Mouse (Mus musculus): ENCODE measurements around the gene Eya4.

The Eya4 gene

DNA sequence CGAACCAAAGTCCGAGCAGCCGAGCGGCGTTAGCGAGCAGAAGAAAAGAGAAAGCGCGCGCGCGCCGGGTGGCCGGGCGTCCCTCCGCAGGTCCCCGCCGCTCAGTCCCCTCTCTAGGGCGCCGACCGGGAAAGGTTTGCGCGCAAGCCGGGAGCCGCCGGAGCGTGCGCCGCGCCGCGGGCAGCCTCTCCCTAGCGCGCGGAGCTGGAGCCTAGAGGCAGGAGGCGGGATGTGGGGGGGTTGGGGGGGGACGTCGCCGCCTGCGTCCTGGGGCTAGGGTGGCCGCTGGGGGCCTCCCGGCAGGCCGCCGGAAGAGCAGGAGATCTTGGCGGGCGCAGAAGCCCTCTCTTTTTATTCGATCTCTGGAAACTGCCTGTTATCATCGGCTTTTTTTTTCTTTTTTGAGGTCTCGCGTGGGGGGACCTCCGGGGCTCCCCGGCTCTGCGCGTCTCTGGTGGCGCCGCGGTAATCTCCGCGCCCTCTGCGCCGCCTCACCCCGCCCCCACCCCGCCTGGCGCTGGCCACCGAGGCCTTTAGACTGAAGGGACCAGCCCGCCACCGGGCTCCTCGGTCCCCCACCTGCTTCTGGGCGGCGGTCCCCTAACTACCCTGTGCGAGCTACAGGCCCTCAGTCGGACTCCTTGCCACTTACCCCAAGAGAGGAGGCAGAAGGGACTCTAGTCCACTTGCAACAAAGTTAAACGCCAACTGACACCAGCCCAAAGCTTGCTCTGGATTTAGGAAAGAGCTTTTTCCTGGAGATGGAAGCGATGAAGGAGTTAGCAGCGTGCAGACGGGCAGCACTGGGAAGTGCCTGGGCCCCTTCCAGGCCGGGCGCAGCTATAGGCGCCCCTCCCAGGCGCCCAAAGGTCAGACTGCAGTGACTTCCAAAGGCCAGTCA, at the start of gene Eya4:
Gene Eya4, minus strand, starts transcription at position 776 of the 901 bp plus-strand sequence.
- DNase-seq (ENCODE audit: low read depth): no peak

DNA sequence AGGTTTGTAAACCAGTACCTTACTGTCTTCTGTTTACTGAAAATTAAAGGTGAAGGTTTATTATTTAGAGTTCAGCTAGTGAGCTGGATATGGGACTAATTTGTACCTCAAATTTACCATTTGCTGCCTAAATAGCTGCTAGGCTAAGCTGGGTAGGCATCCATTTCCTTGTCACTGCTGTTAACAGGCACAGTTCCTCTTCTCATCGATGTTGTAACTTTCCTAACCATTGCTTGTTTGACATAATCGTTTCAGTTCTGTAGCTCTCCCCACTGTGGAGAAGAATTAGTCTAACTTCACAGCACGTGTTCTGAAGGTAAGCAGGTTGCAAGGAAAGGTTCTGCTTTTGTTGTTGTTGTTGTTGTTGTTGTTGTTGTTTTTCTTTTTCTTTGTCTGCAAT, 44.8 kb upstream of the Eya4 start:
- DNase-seq (ENCODE audit: low read depth): peak; percentile 3

DNA sequence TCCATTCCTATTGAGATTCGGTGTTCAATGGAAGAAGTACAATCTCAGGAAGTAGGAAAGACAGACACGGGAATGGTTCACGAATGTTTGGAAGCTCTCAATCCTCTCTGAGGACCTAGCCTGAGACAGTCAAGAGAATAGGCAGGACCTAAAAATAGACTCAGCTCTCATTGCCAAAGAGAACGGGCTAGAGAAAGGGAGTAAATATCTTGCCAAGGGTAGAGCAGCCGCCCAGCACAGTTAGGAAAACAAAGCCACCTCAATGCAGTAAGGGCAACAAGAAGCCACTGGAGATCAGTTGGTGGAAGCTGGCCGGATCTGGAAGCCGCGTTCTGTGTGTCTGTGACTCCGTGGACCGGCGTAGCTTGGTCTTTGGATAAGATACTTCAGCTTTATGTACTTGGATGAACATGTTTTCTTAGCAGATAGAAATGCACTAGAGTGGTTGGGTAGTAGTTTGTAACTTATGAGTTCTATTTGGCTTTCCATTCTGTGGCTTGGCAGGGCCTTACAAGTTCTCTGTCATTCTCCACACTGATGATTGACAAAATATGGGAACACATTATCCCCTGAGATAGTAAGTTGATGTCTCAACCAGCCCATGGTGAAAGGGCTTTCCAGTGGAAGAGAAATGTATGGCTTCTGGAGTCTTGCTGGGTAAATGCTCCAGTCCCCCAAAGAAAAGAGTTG, 44.1 kb upstream of the Eya4 start:
- DNase-seq (ENCODE audit: low read depth): no peak

GRCm38 (mm10) chr10:23394152-23394551, 43.6 kb upstream of the Eya4 start:
- DNase-seq (ENCODE audit: low read depth): no peak

DNA sequence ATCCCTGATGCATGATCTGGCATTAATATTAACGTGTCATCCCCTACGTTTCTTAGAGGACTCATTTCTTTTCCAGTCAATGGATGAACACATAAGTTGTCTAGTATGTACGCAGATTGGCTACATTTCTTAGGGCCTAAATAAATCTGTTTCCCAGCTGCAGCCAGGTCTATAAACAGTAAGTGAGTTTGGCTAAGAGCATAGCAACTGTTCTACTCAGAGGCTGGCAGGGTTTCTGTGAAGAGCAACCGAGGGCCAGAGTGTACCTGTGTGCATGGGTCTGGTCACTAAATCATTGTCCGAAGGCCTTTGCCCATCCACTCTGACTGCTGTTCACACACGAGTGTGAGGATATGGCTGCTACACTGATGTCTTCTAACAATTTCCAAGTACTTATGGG, 13.3 kb upstream of the Eya4 start:
- DNase-seq (ENCODE audit: low read depth): no peak

DNA sequence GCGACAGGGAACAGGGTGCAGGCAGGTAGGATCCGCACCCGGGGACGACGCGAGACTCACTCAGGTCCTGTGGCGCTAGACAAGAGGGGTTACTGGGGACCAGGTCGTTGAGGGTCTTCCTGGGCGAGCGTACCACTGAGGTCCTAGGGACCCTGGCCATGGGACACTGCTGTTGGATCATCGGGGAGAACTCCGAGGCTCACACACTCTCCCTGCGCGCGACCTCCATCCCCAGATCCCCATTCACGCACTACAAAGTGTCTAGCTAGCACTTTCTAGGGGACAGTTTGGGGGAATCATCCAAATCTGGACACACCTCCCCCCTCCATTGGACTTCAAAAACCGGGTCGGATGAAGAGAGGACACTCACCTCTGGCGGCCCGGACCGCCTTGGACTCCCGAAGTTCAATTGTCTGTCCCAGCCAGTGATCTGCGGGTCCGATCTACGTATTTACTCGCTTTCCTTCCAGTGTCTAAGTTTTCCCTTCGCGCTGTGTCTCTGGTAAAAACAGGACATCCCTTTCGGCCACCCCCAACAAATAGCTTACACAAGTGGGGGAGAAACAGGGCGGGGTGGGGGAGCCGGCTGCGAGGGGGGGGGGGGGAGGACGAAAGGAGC, 1.1 kb downstream of the Eya4 start:
- DNase-seq (ENCODE audit: low read depth): no peak

DNA sequence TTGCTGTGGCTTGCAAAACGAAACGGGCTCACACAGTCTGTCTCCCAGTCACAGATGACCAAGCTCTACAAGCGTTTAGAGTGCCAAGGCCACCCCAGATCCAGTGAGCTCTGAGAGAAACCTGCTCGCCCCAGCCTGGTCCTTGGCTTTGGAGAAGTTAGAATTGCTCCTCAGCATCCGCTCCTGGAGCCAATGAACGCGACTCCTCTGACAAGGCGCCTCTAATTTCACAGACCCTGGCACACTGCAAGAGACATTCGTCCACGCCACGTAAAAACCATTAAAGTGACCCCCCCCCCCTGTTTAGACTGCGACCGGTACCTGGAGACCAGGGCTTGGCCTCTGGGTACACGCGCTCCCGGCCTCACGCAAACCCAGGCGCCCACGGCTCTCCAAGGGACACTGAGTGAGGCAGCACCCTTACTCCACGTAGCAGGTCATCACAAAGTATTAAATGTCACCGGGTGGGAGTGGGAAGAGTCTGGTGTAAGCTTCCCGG, 1.6 kb downstream of the Eya4 start:
- no peak for DNase-seq (ENCODE audit: low read depth)

- no peak for DNase-seq (ENCODE audit: low read depth)
Observed at GRCm38 (mm10) chr10:23348101-23348892, 2.3 kb downstream of the Eya4 start.

- peak; percentile 0 for DNase-seq (ENCODE audit: low read depth)
Observed at GRCm38 (mm10) chr10:23337250-23337649, 13.3 kb downstream of the Eya4 start.

DNA sequence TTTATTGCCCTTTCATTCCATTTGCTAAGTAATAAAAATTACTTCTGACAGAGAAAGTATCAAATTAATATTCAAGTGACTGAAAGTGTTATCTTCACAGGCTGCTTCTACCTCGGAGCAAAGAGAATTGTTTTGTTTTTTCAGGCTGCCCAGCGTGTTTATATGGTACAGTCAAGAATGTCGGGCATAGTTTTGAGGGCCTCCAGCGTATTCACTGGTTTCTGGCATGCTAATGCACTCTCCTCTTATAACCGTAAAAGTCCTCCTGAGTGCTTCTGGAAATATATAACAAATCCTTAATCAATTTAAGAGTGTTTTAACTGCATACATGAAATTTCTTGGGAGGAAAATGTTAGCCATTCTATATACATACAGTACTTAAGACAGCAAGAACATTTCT, 17.8 kb downstream of the Eya4 start:
- DNase-seq (ENCODE audit: low read depth): no peak

DNA sequence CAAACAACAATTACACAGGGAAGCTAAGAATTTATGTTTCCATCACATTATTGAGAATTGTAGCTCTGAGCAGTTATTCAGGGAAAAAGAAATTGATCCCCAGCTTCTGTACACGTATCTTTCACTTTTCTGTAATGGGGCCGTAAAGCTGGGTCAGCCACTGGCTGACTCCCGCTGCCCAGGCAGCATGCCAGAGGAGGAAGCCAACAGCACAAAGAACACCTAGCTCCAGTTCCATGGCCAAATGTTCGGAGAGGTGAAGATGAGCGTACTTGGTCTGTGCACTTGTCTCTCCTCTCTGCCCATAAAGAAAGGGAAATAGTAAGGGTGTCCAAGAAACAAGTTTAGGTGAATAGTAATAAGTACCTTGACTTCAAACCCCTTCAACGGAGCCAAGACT, 22.9 kb downstream of the Eya4 start:
- no peak for DNase-seq (ENCODE audit: low read depth)

- DNase-seq (ENCODE audit: low read depth): no peak
Observed at GRCm38 (mm10) chr10:23322275-23322674, 28.3 kb downstream of the Eya4 start.

GRCm38 (mm10) chr10:23295616-23296015, 55.0 kb downstream of the Eya4 start:
- DNase-seq (ENCODE audit: low read depth): no peak

DNA sequence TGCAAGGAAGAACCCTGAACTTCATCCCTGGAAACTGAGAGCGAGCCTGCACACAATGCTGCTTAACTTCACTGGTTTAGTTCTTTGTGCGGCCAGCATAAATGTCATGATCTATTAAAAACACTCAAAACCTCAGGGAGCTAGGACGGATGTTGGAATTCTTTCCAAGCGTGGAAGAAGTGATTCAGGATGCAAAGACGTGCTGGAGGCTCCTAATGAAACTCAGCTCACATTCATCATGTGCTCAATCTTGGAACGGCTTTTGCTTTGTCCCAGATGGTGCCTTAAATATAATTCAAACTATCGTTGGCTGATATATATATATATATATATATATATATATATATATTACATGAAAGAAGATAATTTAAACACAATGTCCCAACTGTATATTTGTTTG, 58.1 kb downstream of the Eya4 start:
- no peak for DNase-seq (ENCODE audit: low read depth)

DNA sequence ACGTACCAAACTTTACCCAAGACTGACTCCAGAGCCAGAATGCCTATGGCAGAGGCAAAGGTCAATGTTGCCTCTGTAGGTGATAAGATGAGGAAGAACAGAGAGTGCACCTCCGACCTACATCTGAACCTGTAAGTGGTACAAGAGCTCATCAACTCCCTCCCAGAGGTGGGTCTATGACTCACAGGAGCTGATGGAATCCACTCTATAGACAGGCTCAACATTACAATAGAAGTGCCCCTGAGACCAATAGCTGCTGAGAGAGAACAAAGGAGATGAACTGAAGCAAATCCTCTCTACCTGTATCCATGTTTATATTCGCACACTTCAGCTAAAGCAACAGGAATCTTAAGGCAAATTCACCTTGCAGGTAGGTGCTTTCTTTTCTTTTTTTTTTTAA, 73.2 kb downstream of the Eya4 start:
- no peak for DNase-seq (ENCODE audit: low read depth)

GRCm38 (mm10) chr10:23271050-23271621, 79.5 kb downstream of the Eya4 start:
- no peak for DNase-seq (ENCODE audit: low read depth)

GRCm38 (mm10) chr10:23270502-23270901, 80.1 kb downstream of the Eya4 start:
- DNase-seq (ENCODE audit: low read depth): no peak

GRCm38 (mm10) chr10:23252180-23252579, 98.4 kb downstream of the Eya4 start:
- no peak for DNase-seq (ENCODE audit: low read depth)

DNA sequence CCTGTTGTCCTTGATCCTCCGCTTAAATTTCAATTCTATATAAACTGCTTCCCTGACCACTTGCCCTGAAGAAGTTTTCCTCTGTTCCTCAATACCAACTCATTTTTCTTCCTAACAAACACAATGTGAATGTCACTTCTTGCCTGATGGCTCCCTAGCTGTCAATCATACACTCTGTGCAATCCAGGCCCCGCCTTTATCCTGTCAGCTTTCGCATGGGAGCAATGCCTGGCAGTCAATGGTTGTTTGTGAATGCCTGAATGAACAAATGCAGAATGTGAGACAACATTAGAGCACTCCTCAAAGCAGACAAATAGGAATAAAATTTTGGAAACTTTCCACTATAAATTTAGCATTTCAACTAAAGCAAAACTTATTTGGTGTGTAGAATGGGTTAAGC, 104.1 kb downstream of the Eya4 start:
- no peak for DNase-seq (ENCODE audit: low read depth)

DNA sequence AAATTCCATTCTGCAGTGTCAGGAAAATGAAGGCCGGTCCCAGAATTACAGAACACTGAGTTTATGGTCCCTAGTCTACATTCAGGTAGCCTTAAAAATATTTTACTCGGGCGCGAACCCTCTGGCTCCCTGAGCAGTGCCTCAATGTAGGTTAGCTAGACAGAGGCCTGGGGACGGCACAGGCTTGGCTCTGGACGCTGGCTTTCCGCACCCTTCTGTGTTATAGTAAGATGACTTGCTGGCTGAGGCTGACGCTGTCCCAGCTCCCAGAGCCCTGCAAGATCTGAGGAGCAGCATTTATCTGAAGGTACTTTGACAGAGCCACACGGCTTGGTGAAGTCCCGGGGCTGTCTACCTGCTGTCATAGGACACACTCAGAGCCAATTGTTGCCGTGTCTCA, 113.7 kb downstream of the Eya4 start:
- DNase-seq (ENCODE audit: low read depth): no peak

GRCm38 (mm10) chr10:23235405-23235804, 115.2 kb downstream of the Eya4 start:
- DNase-seq (ENCODE audit: low read depth): no peak

- no peak for DNase-seq (ENCODE audit: low read depth)
Observed at GRCm38 (mm10) chr10:23233425-23233824, 117.2 kb downstream of the Eya4 start.

All from 416B (cell line).